Mouse (Mus musculus): ENCODE measurements around the gene Epo.
A peak's percentile ranks its signal among the peaks of the same experiment; 100 is the strongest.

Epo gene

DNA sequence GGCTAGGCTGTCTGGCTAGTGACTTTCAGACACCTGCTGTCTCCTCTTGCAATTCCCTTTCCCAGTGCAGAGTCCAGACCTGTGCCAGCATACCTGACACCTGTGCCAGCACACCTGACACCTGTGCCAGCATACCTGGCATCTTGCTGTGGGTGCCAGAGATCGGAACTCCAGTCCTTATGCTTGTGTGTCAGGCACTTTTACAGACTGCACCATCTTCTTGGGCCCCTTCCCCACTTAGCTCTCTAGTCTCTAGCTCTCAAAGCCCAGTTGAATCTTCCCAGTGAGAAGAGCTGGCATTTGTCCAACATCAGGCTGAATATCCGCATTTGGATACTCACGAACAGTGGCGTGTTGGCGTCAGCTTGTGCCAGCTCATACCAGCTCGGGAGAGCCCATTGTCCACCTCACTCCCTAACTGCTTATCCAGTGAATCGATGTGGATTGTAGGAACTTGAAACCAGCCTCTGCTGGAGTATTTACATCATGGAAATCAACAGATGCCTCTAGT lies 6.3 kb upstream of the Epo start:
- DNase-seq: no peak

DNA sequence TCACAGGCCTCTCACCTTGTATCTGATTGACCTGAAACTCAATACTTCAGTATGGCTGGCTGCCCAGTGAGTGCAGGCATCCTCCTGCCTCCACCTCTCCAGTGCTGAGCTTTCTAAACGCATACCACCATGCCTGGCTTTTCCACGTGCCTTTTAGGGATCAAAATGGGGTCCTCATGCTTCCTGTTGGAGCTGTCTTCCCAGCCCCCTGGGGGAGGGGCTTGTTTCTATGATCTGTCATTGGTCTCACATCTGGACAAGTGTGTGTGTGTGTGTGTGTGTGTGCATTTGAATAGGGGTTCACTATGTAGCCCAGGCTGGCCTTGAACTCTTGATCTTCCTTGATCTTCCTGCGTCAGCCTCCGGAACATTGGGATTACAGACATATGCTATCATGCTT lies 4.4 kb upstream of the Epo start:
- no peak for DNase-seq

DNA sequence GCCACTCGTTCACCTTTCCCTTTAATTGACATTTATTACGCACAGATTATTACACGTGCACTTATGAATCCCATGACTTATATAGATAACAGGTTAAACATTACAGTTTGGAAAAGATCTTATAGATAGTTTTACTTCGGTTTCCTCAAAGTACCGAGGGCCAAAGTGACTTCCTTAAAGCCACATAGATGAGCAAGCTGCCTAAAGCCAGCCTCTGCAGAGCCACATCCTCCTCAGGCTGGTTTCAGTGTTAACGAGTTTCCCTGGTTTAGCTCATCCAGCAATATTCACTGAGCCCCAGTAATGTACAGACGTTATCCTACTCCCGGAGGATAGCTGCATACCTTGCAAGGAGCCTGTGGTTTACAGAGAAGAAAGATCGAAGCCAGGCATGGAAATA lies 2.3 kb upstream of the Epo start:
- DNase-seq: no peak

DNA sequence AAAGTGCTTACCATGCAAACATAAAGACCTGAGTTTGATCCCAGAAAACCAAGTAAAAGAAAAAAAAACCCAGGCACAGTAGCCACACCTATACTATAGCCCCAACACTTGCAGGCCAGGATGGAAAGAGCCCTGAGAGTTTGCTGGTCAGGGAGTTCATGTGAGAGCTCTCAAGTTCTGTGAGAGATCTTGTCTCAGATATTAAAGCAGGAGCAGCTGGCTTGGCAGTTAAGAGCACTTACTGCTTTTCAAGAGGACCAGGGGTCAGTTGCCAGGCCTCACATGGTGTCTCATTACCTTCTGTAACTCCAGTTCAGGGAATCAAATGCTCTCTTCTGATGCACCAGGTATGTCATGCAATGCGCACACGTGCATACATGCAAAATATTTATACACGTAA lies 1.7 kb upstream of the Epo start:
- peak in 1 of 2 experiments; percentile 57 for DNase-seq

DNA sequence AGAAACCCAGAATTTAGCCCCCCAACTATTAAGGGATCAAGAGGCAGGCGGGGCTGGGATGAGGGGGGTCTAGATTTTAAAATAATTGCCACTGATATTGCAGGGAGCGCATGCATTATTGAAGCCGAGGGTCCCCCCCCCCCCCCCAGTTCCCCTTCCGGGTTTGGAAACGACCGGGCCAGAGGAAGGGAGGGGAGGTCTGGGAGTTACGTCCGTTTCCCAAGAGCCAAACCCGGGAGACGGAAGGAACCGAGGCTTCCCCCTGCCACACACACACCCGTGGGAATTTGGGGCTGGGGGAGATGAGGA lies 280 bp downstream of the Epo start:
- no peak for DNase-seq

DNA sequence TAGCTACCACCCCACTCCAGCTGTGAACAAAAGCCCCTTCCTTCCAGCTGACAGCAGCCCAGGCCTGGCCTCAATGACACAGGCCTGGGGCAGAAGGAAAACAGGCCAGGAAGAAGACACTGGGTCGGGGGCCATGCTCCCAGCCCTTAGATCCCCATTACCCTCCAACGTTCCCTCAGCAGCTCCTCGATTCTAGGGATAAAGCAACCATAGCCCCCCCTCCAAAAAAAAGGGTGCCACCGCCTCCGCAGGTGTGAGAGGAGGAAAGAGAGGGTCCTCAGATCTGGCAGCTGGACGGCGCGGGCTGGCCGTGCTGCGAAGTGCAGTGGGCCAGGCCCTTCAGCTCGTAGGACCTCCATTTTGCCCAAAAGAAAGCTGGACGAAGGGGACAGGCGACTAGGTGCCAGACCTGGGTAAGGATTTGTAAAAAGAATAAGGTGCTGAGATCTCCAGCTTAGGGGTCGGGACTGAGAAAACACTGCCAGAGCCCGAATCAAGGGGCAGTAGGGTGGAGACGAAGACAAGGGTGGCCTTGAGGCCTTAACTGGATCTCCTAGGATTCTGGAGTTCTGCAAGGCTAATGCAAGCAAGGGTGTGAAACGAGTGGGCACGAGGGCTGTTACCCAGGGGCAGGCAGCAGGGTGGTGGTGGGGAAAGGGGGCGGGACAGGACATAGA lies 773 bp downstream of the Epo start:
- DNase-seq: peak; percentile 47 to 50

DNA sequence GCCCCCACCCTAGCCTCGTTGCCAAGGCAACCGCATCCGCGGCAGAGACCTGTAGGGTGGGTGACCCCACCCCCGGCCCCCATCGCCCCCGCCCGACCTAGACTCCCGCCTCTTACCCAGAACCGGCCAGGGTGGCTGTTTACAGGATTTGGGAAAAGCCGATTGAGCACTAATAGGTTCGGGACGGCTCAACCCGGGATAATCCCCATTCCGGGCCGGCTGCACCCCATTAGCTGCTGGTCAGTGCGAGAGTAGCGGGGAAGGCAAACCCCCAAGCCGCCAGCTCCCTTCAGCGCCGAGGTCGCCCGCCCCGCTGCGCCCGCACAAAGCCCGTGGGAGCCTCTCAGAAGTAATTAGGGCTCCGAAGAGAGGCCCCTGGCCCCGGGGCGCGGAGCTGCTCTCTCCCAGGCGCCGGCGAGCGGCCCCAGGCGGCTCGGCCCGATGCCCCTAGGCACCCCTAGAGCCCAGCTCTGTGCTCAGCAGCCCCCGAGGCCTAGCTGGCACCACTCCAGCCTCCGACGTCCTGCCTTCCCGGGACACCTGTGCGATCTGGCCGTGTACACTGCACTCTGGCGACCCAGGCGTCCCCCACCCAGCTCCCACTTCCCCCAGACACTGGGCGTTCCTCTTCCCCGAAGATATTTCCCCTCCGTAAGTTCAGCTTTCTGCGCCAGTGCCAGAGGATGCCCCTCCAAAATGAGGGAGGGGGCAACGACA lies 1.5 kb downstream of the Epo start:
- DNase-seq: peak; percentile 70 to 82

DNA sequence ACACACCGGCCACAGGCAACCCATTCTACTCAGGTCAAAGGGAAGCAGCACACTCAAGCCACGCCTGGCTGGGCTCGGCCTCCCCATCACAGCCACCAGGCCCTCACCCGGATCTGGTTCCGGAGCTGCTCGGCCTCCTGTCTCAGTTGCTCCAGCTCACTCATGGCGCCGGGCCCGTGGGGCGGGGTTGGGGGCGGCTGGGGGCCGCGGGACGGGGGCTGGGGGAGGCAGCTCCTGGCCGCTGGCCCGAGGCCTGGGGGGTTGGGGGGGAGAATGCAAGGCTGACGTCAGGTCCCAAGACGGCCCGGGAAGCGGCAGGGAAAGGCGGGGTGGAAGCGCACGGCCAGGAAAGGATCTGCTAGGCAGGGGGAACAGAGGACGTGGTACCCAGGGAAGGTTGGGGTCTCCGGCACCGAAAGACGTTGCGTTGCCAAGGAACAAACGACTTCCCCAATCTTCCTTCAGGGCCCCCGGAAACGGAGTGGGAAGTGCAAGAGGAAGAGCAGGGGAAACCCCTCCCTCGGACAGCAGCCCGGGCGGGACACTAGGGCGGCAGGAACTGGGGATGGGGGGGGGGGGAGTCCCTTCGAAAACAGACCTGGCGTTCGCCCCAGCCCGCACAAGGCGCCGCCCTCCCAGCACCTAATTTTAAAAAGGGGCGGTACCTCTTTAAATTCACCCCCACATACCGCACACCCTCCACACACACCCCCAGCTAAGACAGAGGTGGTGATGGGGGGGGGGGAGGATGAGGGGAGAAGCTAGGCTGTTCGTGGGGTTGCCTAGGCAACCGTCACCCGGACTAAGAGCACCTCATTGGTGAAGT lies 2.2 kb downstream of the Epo start:
- peak; percentile 79 to 86 for DNase-seq

DNA sequence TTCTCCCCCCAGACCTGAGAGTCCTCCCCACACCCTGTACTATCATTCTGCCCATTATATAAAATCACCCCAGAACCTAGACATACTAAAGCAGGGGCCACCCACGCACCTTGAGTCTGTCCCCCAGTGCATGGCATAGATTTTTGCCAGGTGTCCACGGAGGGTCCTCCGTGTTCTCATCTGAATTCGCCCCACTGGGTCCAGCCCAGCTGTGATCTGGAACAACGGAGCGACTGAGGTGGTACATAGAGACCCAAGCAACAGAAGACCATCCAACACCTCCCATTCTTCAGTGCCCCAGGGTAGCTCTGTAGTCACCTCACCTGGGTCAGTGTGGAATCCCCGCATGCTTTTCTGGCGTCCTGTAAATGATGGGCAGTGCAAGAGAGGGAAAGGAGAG lies 3.0 kb downstream of the Epo start:
- peak in 1 of 2 experiments; percentile 23 for DNase-seq

DNA sequence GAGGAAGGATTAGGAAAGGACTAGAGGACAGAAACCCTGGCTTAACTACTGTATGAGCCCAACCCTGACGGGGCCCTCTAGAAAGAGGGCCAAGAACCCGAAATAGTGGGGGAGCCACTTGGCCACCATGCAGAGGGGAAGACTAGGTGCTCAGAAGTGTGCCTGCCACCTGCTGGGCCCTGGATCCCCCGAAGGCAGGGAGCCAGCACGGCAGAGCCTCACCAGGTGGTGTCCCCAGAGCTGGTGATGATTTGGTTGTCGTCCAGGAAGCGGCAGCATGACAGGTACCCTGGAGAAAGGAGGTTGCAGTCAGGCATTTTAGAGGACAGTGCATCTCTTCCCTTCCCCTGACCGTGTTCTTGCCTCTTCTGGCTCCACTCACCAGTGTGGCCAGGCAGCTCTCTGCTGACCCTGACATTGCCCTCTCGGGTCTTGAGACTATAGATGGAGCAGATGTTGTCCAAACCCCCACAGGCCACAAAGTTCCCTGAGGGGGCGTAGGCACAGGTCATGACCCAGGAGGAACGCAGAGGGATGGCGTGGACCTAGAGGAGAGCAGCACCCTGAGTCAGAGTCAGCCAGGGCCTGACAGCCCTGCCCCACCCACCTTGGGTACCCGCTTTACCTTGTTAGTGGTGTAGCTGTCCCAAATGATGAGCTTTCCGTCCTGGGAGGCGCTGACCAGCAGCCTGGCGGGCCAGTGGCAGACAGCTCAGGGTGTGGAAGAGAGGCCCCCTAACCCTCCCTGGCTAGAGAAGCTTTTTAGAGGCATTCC lies 3.6 kb downstream of the Epo start:
- DNase-seq: no peak

DNA sequence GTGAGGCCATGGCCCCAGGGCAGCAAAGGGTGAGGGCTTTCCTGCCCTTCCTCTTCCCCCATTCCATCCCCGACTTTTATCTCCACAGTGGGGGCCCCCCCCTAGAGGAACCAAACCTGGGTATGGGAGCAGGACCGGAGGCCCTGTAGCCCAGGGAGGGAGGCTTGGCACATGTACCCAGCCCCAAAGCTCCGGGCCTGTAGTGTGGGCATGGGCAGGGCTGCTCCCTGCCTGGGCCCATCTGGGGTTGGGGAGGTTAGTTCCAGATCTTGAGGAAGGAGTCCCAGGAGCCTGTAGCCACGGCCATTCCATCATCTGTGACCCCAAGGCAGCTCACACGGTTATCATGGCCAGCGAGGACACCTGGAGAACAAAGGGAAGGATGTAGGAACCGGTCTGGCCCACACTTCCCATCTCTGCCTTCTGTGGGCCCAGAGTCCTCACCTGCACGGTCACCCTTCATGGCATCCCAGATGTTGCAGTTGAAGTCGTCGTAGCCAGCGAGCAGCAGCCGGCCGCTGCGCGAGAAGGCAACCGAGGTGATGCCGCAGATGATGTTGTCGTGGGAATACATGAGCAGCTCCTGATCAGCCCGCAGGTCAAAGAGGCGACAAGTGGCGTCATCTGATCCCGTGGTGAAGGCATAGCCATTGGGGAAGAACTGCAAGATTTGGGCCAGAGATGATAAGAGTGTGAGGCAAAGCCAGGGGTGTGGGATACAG lies 4.6 kb downstream of the Epo start:
- no peak for DNase-seq

DNA sequence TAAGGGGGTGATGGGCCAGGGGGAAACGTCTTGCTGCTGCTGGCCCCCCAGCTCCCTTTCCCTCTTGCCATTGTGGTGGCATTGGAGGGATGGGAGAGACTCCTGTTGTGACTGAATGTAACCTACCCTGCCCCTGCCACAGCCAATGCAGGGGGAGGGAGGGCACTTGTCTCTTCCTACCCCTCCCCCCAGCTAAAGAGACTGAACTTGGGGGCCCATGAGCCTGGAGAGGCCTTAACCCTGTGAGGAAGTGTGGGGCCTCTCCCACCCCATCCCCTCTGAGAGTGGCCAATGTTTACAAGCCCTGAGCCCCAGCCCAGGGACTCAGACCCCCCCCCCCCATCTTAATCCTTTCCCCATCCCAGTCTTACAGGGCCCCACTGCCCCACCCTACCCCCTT lies 5.6 kb downstream of the Epo start:
- no peak for DNase-seq

DNA sequence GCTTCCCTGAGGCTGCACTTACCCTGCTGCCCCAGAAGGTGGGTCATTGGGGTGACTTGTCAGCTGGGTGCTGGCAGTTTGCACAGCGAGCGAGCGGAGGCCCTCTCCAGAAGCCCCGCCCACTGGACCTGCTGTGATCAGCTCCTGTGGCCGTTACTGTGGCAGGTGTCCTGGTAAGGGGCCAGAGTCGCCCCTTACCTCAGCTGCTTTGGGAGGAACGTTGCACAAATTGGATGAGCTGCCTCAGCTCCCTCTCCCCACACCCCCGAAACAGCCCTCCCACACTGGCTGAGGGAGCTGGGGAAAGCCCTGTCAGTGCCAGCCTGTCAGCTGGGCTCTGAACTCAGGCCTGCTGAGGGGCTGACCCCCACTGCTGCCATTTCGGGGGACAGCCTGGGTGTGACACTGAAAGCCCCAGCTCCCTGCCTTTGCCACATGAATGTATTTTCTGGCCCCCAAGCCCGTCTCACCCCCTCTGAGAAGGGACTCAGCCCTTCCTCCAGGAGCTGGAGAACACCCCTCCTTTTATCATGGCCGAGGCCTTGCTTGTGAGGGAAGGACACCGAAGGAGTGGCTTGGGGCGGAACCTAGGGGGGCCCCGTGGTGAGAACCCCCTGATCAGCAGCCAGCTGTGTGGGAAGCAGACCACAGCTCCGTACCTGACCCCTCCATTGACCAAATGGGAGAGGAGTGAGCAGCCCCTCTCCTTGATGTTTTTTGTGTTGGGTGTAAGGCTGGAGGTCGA lies 6.7 kb downstream of the Epo start:
- peak; percentile 65 to 69 for DNase-seq

DNA sequence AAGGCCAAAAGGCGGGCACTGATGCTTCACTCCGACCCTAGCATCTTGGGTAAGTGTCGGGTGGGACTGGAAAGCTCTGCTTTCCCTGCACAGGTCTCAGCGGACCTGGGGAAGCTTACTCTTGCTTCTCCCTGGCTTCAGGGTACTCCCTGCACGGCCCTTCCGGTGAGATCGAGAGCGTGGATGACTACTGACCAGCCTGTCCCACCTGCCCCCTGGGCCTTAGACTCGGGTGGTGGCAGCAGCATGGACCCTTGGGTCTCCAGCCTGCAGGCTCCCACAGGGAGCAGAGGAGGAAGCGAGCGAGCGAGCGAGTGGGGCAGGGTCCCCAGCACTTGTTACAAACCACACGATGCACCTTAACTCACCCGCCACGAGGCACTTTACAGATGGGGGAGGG lies 7.5 kb downstream of the Epo start:
- peak in 1 of 2 experiments; percentile 21 for DNase-seq

DNA sequence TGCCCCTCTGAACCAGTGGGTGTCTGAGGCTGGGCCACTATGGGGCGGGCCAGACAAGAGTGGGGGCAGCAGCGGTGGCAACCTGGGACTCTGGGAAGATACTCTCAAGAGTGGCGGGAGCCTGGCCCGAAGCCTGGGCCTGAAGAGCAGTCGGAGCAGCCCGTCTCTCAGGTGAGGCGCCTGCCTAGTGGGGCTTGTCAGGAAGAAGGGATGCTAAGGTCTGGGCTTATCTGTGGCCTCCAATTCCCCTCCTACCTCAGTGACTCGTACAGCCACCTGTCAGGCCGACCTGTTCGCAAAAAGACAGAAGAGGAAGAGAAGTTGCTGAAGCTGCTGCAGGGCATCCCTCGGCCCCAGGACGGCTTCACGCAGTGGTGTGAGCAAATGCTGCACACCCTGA lies 8.4 kb downstream of the Epo start:
- DNase-seq: peak in 1 of 2 experiments; percentile 25

DNA sequence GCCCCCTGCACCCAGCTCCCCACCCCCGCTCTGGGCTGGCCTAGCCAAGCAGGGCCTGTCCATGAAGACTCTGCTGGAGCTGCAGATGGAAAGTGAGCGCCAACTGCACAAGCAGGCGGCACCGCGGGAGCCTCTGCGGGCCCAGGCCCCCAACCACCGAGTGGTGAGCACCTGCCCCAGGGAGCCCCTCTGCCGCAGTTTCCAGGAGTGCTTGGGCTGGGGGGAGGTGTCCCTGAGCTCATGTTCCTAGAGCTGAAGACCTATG lies 8.9 kb downstream of the Epo start:
- peak in 1 of 2 experiments; percentile 35 for DNase-seq

DNA sequence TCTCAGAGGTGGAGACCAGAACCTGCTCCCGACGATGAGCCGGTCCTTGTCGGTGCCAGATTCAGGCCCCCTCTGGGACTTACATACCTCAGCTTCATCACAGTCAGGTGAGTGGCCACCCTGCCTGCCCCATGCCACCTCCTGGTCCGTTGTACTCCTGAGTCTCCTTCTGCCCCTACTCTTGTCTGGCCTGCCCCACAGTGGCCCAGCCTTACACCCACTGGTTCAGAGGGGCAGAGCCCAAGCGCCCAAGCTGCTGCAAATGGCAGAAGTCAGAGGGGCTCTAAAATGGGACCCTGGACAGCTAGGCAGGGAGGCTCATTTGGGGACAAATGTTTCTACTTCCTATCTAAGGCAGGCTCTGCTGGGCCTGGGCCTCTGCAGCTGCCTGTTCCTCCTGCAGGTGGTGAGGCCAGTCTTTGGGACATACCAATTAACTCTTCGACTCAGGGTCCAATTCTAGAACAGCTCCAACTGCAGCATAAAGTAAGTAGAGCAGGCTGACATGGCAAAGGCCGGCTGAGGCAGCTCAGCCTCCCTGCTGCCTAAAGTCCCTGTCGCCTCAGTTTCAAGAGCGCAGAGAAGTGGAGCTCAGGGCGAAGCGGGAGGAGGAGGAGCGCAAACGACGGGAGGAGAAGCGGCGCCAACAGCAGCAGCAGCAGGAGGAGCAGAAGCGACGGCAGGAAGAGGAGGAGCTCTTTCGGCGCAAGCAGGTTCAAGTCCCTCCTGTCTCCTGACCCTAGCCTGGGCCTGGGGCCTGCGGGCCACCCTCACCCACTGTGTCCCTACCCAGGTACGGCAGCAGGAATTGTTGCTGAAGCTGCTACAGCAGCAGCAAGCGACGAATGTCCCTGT lies 9.4 kb downstream of the Epo start:
- DNase-seq: peak in 1 of 2 experiments; percentile 18

DNA sequence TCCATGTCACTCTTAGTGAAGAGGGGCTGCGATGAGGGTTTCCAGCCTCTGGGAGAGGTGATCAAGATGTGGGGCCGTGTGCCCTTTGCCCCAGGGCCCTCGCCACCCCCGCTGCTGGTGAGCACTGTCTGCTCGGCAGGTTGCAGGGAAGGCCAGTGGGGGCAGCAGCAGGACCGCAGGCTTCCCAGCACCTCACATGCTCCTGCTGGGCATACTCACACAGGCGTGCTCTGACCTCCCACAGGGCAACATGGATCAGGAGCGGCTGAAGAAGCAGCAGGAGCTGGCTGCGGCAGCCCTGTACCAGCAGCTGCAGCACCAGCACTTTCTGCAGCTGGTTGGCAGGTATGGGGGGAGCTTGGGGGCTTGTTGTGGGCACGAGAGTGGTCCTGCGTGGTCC lies 10.3 kb downstream of the Epo start:
- DNase-seq: peak in 1 of 2 experiments; percentile 39

DNA sequence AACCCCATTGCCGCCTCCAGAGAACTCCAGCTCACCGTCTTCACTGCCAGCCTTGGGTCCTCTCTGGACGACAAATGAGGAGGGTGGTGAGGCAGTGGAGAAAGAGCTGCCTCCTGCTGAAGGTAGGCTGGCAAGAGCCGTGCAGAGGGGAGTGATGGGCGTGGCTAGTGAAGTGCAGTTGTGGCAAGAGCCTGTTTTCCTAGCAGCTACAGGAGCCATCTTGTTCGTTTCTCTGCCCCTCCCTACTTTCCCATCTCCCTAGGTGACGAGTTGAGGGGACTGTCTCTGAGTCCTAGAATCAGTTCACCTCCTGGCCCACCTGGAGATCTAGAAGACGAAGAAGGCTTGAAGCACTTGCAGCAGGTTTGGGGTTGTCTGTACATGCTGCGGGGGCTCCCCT lies 11.2 kb downstream of the Epo start:
- DNase-seq: no peak

DNA sequence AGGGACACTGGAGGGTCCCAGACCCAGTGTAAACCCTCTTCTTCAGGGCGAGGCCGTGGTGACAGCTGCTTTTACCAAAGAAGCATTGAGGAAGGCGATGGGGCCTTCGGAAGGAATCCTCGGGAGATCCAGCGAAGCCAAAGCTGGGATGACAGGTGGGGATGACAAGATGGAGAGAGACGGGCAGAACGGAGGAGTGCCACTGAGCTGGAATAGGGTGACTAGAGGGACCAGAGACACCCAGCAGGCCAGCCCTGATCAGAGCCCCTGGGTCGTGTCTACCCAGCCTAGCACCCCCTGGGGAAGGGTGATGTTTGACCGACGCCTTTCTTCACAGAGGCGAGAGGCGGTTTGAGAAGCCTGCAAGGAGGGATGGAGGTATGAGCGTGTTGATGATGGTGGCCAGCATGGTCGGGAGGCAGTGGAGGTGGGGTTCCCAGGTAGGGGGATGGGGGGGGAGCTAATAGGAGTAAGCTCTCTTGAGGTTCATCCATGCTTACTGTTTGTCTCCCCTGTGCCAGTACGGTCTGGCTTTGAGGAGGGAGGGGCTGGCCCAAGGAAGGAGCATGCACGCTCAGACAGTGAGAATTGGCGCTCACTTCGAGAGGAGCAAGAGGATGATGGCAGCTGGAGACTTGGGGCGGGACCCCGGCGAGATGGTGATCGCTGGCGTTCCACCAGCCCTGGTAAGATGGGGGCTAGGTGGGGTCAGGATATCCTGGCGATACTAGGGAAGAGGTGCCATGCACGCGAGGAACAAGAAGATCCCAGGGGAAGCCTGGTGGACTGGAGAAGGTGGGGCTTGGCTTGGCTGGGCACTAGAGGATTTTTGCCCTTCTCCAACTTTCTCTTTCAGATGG lies 13.1 kb downstream of the Epo start:
- DNase-seq: no peak

Data from lung, postnatal 4 days (tissue).